In genomic region chr9:36821644-36822000, GRCm38 (mm10) we compare ENCODE assay signal across 10 mouse cellular contexts. TPM values are rescaled to one million over a fixed set of nuclear protein-coding genes. Genes with fewer than 3 reads are reported as not detected.
A peak's percentile ranks its signal among the peaks of the same experiment; 100 is the strongest.
DNase-seq lines count a peak whose midpoint lies in the region; ATAC-seq lines count a peak whose summit lies in the region.
"Had no signal": no experiment of that assay in that cellular context is flagged by ENCODE, and none has a peak within 500 bp of the region (broad histone marks: within the 10 kb centered on the region; RNA-seq: fewer than 3 reads in every experiment).

Fez1 (plus strand) TSS chr9:36821864.

- no peak within 1 kb of the TSS for H3K9ac ChIP-seq in kidney, embryonic 15.5 days
- peak within 1 kb of the TSS; percentile 61 for H3K9ac ChIP-seq in forebrain, embryonic 16.5 days (replicated peaks; ENCODE audit: low read depth, low read length)
- peak within 1 kb of the TSS; percentile 33; the same call in 1 of the 2 replicates for H3K9ac ChIP-seq in neural tube, embryonic 12.5 days

- 3% methylated on average over 8 of the region's 8 CpGs for WGBS in kidney, embryonic 15.5 days
- 0% methylated on average over 8 of the region's 8 CpGs for WGBS in forebrain, embryonic 16.5 days
- under 1% methylated on average over 8 of the region's 8 CpGs for WGBS in neural tube, embryonic 12.5 days

- no peak; the same call in 1 of the 2 replicates for ATAC-seq in kidney, embryonic 15.5 days (replicated peaks; ENCODE audit: low FRiP score)
- peak; percentile 98 for ATAC-seq in forebrain, embryonic 16.5 days
- peak; percentile 99 for ATAC-seq in neural tube, embryonic 12.5 days (ENCODE audit: low FRiP score, low read depth)
- ATAC-seq: Patski had no signal

- no peaks in the 10 kb centered on the region for H3K36me3 ChIP-seq in kidney, embryonic 15.5 days
- no peaks in the 10 kb centered on the region for H3K36me3 ChIP-seq in forebrain, embryonic 16.5 days (ENCODE audit: control insufficient read depth, insufficient read depth)
- no peaks in the 10 kb centered on the region for H3K36me3 ChIP-seq in neural tube, embryonic 12.5 days

- H3K4me1 ChIP-seq in kidney, embryonic 15.5 days = peaks cover 7% of the 10 kb centered on the region; the same call in 1 of the 2 replicates
- peaks cover 21% of the 10 kb centered on the region for H3K4me1 ChIP-seq in forebrain, embryonic 16.5 days (replicated peaks; ENCODE audit: control insufficient read depth, insufficient read depth, low read length)
- peaks cover 15% of the 10 kb centered on the region for H3K4me1 ChIP-seq in neural tube, embryonic 12.5 days

- H3K27ac ChIP-seq in kidney, embryonic 15.5 days = no peak within 1 kb of the TSS
- peak within 1 kb of the TSS; percentile 98 for H3K27ac ChIP-seq in forebrain, embryonic 16.5 days (ENCODE audit: low read length)
- H3K27ac ChIP-seq in neural tube, embryonic 12.5 days = peak within 1 kb of the TSS; percentile 86
- H3K27ac ChIP-seq: macrophage had no signal

- no peaks in the 10 kb centered on the region for H3K9me3 ChIP-seq in kidney, embryonic 15.5 days (replicated peaks)
- H3K9me3 ChIP-seq in forebrain, embryonic 16.5 days (ENCODE audit: control insufficient read depth, low read length) = no peaks in the 10 kb centered on the region
- no peaks in the 10 kb centered on the region for H3K9me3 ChIP-seq in neural tube, embryonic 12.5 days

- H3K27me3 ChIP-seq in kidney, embryonic 15.5 days = no peaks in the 10 kb centered on the region
- no peaks in the 10 kb centered on the region for H3K27me3 ChIP-seq in forebrain, embryonic 16.5 days (replicated peaks; ENCODE audit: control insufficient read depth, insufficient read depth, low read length)
- no peaks in the 10 kb centered on the region for H3K27me3 ChIP-seq in neural tube, embryonic 12.5 days (replicated peaks)

- H3K4me2 ChIP-seq in kidney, embryonic 15.5 days = peak within 1 kb of the TSS; percentile 8
- H3K4me2 ChIP-seq in forebrain, embryonic 16.5 days (ENCODE audit: low read length) = peak within 1 kb of the TSS; percentile 70
- peak within 1 kb of the TSS; percentile 58 for H3K4me2 ChIP-seq in neural tube, embryonic 12.5 days (replicated peaks)

- H3K4me3 ChIP-seq in kidney, embryonic 15.5 days (replicated peaks) = no peak within 1 kb of the TSS
- H3K4me3 ChIP-seq in forebrain, embryonic 16.5 days (replicated peaks; ENCODE audit: low read length) = peak within 1 kb of the TSS; percentile 36
- H3K4me3 ChIP-seq in neural tube, embryonic 12.5 days = peak within 1 kb of the TSS; percentile 22

- DNase-seq in kidney, postnatal 25 days = no peak
- peak; percentile 57 for DNase-seq in cerebellum, adult 11-12 months
- peak; percentile 74 to 80 for DNase-seq in layer of hippocampus, postnatal 25 days (ENCODE audit: extremely low spot score in 1 of 2, low spot score in 1 of 2)
- DNase-seq in c-Kit-positive CD71-positive TER-119-positive erythroid progenitor cells, embryonic 14.5 days (ENCODE audit: low spot score) = no peak
- DNase-seq in kidney, adult 8-10 months = no peak

RNA-seq across cellular contexts. Expression of gene Fez1, which starts in this region (rescaled TPM):
- polyA plus RNA-seq in kidney, embryonic 15.5 days (2015; fragmentation: Nextera tagmentation; extraction: Ambion mirVana) = 5.1 and 7.2 TPM in 2 replicates
- 715 and 751 TPM in 2 replicates for polyA plus RNA-seq in forebrain, embryonic 16.5 days (2015; fragmentation: Nextera tagmentation; extraction: Ambion mirVana)
- 100 to 1,000 TPM; 301 to 329 TPM for total RNA-seq in layer of hippocampus, postnatal 25 days (2021)
- 428 and 435 TPM in 2 replicates for polyA plus RNA-seq in neural tube, embryonic 12.5 days (2016; fragmentation: Nextera tagmentation; extraction: Ambion mirVana)
- polyA plus RNA-seq: macrophage, Patski had no signal

Comparison
In these comparisons a context has a peak if more than half of its experiments do, and no peak if none do; other contexts are left out.
1. RNA of gene Fez1 (polyA plus RNA-seq): 715 to 751 TPM in forebrain, embryonic 16.5 days and 428 to 435 TPM in neural tube, embryonic 12.5 days; 5.1 to 7.2 TPM in kidney, embryonic 15.5 days; every median in the first group is over 10 times any median in the second.
2. H3K4me2 ChIP-seq: peak in every context shown above with its lines; median percentile 70 in forebrain, embryonic 16.5 days; 58 in neural tube, embryonic 12.5 days; 8 in kidney, embryonic 15.5 days.
3. DNase-seq: peak in cerebellum, adult 11-12 months (single experiment) and layer of hippocampus, postnatal 25 days (2 of 2); none in kidney, postnatal 25 days (0 of 2), c-Kit-positive CD71-positive TER-119-positive erythroid progenitor cells, embryonic 14.5 days (single experiment) and kidney, adult 8-10 months (0 of 2).